Mouse (Mus musculus): Measurements from ENCODE around the gene Ing3.

Ing3 gene

DNA sequence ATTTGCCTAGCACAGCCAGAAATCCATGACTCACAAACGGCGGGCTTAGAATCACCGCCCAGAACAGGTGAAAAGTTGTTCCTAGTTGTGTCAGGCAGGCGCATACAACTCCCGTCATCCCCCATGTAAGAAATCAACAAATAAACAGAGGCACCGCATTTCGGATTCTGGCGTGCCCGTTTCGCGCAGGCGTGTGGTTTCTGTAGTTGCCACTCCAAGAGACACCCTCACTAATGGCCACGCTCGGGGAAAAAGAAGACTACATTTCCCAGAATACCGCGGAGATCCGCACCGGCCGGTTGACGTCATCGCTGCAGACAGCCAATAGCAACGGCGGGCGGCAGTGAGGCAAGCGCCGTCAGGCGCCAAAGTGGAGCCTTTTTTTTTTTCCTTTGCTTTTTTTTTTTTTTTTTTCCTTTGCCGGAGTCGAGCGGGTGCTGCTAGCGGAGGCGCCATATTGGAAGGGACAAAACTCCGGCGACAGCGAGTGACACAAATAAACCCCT is at the start of gene Ing3:
TSS of gene Ing3 (plus strand) at position 346 of the 506 bp plus-strand sequence.
- DNase-seq (ENCODE audit: low read depth, low spot score): peak; percentile 100

DNA sequence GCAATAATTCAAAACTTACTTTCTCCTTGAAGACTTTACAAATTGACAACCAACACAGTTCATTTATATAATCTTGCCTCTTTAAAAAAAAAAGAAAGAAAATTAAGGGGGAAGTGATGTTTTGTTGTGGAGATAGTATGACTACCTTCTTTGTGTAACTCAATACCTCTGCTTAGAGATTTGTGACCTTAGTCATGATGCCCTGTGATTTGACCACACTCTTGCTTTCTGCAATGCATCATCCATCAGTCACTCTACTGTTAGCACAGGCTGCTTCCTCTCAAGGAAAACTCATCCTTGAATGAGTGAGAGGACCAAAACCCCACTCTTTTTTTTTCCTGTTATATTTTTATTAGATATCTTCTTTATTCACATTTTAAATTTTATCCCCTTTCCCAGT is 39.7 kb upstream of the Ing3 start:
- DNase-seq (ENCODE audit: low read depth, low spot score): no peak

DNA sequence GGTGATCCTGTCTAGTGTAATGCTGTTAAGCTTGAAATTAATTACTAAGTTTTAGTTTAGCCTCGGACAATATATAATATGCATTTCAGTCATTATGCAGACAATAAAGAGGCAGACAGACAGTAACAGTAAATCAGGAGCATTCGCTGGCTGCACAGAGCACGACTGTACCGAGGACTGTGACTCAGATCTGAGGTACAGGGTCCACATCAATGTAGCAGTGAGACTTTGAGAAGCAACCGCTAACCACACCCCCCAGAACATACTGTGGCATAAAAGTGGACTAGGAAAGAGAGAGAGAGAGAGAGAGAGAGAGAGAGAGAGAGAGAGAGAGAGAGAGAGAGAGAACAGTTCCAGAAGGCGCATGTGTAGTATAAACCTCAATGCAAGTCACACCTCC is 38.6 kb upstream of the Ing3 start:
- no peak for DNase-seq (ENCODE audit: low read depth, low spot score)

DNA sequence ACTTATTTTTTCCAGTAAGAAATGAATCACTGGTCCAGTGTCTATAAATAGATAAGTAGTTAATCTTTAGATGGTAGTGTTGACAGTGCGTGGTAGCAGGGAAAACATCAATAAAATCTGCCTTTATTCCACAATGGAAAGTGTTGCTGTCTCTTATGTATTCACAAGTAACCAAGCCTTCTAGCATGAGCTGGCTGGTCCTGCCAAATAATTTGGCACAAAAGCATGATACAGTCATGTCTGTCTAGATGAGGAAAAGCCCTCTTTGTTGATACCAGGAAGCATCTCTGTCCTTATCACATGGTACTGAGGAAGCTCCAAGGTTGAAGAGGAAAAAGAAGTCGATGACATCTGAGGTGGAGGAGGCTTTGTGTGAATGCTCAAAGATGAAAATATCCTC is 32.8 kb upstream of the Ing3 start:
- no peak for DNase-seq (ENCODE audit: low read depth, low spot score)

DNA sequence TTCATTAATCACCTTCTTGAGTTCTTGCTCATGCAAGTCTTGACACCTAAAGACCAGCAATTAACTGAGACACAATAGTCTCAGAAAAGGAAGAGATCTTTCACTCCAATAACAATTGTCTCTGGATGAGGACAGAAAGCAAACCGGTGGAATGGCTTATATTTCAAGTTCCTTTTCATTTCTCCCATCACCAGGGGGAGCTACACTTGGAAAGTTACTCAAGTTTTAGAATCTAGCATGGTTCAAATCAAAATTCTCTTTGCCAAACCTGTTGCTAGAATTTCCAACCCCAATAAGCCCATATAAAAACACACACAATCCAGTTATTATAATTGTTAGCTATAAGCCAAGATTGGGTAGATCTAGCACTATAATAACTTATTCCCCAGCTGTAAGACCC is 25.2 kb upstream of the Ing3 start:
- DNase-seq (ENCODE audit: low read depth, low spot score): peak; percentile 20

DNA sequence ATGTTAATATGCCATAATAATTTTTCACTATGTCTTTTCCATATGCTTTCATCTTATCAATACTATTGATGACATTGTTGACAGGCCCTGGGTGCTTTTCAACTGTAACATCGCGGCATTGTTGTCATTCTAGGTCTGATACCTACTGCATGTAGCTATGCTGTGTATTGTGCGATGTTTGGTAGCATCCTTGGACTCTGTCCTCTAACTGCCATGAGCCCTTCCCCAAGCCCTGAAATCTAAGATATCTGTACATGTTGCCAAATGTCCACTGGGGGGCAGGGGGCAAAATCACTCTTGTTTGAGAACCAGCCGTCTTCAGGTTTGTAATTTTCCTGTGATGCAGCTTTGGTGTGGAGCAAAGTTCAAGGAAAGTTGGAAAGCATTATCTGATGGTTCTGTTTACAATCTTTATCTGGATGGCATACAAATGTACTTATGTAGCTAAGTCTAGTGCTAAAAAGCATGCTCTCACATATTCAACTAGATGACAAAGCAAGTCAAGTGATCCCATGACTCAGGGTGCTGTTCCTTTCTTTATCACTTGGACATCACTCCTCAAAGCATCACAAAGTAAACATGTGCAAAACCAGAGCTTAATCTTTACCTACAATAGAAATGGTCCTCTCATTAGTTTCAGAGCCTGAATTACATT is 11.3 kb upstream of the Ing3 start:
- peak; percentile 12 for DNase-seq (ENCODE audit: low read depth, low spot score)

DNA sequence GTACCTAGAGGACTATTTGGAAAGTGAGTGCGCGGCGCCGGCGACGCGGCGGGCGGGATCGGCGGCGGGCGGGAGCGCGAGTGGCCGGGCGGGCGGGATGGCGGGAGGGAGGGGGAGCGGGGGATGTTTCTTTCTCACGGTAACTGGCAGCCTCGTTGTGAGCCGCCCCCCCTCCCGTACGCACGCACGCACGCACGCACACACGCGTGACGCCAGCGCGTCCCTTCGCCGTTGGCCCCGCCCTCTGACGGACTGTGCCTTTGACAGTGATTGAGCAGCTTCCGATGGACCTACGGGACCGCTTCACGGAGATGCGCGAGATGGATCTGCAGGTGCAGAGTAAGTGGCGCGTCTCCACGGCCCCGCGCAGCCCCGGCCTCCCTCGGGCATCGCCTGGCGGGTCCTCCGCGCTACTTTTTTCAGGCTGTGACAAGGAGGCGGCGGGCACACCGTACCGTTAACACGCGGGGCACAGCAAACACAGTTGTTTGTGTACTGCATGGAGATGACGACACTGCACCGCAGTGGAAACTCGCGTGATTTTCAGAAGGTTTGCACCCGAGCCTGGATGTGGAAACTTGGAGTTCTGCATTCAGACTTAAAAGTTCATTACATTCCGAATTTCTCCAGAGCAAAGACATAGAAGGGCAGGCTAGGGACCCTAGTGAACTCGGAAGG is 539 bp downstream of the Ing3 start:
- peak; percentile 98 for DNase-seq (ENCODE audit: low read depth, low spot score)

DNA sequence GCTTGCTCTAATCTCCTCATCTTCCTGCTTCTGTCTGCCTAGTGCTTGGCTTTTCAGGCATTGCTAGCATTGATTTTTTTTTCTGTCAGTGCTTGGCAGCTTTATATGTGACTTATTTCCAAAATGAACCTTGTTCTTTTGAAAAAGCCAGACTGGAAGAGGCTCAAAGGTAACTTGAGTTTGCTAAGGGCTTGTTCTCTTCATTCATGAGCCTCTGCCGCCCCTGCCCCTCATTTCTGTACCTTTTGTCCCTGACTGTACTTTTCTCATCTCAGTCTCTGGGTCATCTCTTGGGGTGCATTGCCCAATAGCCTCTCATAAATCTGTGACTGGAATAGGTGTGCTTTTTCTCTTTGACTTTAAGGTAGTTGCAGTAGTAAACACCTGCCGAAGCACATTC is 1.3 kb downstream of the Ing3 start:
- DNase-seq (ENCODE audit: low read depth, low spot score): no peak

DNA sequence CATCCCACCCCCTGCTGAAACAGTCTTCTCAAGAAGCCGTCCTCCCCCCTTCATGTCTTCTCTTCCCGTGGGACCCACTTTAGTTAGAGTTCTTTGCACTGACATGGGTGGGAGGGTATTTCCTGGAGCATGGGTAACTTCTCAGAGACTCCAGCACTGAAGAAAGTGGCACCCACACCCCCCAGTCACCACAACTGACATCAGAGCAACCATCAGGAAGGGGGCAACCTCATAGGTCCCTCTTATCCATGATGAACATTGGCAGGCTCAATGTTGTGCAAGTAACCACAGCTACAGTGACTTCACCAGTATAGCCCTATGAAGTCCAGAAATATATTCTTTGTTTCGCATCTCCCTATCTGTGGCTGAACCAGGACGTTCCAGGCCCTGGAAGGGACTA is 6.1 kb downstream of the Ing3 start:
- DNase-seq (ENCODE audit: low read depth, low spot score): no peak

DNA sequence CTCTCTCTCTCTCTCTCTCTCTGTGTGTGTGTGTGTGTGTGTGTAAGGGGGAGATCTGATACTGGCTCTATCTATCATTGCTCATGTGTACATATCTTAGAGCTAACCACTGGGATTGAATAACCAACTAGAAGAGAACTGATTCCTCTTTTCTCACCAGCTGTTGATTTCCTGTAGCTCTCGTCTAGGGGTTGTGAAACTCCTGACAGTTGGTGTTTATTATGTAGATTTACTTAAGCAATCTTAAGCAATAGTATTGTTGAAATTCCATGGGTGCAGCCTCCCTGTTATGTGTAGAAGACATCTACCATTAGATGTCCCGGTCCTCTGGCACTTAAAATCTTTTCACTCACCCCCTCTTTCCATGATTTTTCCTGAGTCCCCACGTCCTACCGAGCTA is 9.6 kb downstream of the Ing3 start:
- DNase-seq (ENCODE audit: low read depth, low spot score): no peak

DNA sequence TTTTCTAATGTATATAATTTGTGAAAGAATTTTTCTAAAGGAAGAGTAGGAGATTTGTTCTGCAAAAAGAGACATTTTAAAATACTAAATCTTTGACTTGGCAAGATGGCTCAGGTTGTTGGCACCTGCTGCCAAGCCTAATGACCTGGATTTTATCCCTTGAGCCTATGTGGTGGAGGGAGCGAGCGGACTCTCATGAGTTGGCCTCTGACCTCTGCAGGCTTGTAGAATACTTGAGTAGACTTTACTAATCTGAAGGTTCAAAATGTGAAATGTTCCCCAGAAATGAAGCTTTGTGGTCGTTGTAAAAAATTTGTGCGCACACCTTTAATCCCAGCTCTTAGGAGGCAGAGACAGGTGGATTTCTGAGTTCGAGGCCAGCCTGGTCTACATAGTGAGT is 10.5 kb downstream of the Ing3 start:
- no peak for DNase-seq (ENCODE audit: low read depth, low spot score)

DNA sequence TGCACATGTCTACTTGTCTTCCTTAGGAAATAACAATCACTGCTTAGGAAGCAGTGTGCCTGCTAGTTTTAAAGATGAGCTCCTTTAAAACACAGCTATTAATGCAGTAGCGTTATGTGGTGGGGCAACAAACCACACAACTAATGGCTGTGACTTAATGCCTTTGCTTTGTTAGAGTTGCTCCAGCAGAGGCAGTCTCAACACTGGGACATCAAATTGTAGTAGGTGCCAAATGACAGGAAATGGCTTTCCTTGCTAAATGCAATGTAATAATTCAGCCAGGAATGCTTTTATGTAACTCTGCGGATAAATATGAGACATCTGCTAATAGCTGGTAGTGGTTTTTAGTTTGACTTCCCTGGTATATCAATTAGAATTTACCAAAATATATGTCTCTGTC is 28.2 kb downstream of the Ing3 start:
- DNase-seq (ENCODE audit: low read depth, low spot score): no peak

DNA sequence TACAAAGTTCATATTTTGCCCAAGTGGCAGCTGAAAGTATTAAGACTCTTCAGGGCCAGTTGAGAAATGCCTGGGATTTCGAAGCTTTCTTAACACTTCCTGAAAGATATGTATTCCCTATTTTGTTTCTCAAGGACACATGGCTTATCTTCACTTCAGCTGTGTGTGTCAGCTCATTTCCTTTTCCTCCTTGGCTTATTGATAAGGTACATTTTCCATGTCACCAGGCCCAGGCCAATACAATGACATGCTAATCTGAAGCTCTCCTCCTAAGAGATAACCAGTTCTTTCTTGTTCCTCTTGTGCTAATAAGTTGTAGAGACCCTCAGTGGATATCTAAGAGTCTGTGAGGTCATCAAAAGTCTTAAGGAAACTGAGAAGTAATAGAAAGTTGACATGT is 31.7 kb downstream of the Ing3 start:
- DNase-seq (ENCODE audit: low read depth, low spot score): no peak

DNA sequence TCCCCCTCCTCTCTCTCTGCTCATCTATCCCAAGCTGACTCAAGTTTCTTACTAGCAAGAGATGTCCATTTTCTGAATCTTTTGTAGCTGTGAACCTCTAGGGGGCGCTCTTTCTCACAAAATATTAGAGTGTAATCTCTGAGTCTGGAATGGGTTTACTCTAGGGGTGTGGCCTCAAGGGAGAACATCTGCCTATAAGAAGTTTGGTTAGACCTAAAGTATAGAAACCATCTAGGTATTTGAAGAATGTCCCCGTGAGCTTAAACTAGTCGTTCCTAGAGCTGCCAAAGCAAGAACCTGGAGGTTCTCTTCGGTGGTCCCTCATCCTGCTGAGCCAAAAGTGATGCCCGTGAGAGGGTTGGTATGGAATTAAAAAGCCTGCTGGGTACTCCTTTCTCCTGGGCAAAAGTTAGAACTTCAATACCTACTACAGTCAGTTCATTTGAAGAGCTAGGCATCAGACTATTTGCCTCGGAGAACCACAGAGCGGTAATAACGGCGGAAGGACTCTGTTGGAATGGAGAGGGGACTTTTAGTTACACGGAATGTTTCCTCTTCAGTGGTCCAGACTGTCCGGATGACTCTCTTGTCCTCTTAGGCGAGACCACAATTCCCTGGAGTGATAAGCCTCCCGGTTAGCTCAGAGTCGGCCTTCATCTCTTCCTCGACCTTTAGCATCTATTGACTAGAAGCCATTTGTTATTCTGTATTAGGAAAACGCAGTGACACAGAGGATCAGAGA is 35.8 kb downstream of the Ing3 start:
- DNase-seq (ENCODE audit: low read depth, low spot score): peak; percentile 90

DNA sequence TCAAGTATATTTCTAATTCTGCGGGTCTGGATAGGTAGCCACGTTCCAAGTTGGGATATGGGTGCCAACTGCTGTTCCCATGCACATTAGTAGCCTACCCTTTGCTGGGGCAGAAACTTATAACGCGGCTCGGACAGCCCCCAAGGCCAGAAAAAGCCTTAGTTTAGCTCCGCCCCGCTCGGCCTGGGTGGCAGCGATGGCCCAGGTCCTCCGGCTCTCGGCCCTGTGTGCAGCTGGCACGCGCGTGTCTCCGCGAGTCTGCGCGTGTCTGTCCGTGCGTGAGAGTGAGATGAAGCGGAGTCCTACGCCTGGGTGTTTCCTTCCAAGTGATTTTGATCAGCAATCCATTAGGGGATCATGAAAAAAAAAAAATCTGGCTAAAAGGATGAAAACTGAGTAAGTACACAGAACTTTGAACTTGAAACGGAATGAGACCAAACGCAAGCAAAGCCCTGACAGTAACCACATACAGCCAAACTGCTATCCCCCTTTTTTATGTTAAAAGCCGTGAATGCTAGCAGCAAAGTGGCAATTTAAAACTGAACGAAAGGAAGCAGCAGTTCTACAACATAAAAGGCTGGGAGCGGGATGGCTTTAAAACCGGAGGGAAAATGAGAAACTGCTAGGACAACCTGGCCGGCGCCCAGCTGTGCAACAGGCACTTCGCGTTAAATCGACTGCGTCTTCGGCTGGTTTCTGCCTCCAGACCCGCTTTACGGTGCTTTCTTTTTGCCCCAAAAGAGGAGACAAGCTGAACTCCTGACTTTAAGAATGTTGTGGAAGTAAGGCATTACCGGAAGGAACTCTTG is 36.6 kb downstream of the Ing3 start, which contains the start of gene Cped1:
TSS of gene Cped1 (plus strand) at position 185 of the 809 bp plus-strand sequence.
- DNase-seq (ENCODE audit: low read depth, low spot score): peak; percentile 73

DNA sequence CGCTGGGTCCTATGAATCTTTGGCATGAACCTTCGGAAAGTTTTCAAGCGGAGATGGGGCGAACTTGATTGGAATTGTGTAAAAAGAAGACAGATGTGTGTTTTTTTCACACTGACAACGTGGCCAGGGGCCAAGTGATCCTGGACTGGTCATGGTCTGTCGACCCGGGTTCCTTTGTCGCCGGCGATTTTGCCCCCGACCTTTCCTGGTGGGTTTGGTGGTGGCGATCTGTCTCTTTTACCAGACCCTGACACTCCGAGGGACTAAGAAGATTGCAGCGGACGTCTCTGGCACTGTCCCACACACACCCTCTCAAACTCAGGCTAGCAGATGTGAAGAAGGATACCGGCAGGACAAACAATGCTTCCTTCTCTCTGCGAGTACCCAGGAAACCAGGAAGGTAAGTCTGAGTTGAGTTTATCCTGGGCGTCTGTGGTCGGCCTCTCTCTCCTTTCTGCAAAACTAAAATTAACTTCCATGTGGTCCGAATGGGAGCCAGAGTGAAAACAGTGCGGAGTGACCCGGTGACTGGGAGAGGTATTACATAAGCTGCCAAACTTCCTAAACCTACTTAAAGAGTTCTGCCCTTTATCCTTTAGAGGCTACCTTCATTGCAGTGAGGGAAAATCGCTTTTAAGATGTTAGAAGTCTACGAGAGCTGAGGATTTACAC is 37.4 kb downstream of the Ing3 start:
- no peak for DNase-seq (ENCODE audit: low read depth, low spot score)

DNA sequence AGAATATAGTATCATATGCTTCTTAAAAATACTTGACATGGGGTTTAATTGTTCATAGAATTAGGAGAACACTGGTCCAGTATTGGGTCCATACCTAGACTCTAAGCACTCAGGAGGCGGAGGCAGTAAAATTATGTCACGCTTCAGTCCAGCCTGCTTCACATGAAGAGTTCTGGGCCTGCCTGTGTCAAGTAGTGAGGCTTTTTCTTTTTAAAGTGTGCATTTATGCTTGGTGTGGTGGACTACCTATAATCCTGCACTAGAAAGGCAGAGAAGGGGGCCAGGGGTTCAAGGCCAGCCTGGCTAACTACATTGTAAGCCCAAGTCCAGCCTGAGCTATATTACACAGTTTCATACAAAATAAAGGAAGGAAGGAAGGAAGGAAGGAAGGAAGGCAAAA is 38.2 kb downstream of the Ing3 start:
- DNase-seq (ENCODE audit: low read depth, low spot score): no peak

DNA sequence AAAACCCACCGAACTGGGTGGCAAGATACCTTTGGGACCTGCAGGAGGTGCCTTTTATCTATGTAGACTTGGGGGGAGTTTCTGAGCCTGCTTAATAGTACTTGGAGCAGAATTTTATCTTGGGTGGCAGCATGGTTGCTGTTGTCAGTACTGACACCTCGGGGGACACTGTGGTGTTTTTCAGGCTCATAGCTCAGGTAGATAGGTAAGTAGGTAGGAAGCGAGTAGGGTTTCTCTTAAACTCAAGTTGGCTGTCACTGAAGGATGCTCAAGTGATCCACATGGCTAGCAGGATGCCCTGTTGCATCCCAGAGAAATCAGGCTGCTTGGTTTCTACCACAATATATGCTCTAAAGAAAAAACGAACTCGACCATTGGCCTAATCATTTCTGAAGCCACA is 38.9 kb downstream of the Ing3 start:
- DNase-seq (ENCODE audit: low read depth, low spot score): no peak

DNA sequence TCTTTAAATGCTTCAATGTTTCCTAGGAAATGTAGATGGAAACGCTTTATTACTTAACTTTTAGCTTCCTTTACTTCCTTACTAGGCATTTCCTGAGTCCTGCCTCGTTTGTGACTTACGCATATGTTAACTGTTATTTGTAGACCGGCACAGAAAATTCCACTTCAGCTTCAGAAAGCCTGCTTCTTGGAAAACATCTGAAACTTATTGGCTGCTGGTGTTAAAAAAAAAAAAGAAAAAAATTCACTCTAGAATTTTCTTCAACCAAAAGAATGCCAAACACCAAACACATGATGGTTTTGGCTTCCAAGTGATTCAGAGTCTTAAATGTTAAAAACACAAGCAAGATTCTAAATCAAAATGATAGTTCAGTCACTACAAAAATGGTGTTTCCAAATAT is 39.7 kb downstream of the Ing3 start:
- DNase-seq (ENCODE audit: low read depth, low spot score): no peak

DNA sequence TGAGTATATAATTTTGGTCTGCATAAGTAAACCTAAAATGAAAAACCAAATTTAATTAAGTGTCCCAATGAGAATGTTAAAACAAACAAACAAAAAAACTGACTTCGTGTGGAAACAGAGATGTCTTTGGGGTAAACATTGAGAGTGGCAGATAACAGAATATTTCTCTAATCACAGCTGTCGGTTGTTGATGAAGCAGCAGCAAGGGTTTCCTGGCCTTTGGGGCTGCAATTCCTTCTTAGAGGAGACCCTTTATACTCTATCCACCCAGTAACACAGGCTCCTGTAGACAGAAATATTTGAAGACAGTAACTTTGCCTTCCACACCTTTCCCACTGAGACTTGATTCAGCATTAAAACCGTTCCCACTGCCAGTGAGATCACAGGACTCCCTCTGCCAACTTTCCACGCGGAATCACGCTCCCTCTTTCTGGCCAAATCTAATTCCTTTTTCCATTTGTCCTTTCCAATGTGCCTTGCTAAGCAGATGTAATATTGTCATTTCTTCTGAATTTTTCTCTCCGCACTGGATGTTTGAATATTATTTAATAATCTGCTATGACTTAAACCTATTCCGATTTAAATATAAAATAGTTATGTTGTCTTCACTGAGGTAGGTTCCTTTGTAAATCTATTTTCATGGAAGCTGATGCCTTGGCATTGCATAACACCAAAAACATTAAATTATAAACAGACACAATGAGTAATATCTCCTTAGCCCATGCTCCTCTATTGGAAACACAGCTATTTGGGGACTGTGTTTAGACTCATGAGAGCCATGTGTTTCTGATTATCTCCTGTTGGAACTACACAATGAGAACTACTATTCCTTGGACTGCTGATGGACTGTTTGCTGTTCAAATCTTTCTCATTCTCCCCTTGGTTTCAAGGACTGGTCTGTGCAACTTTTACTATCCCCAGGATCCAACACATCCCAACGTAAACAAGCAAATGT is 41.1 kb downstream of the Ing3 start:
- DNase-seq (ENCODE audit: low read depth, low spot score): no peak
